Mouse (Mus musculus): ENCODE results near the gene Sf1.

GRCm38 (mm10) chr19:6370175-6370574, 6.7 kb downstream of the Sf1 start:
- no peak for TF ChIP-seq POLR2A (IDR thresholded peaks at IDR 0.05; ENCODE audit: low read depth, low read length)
- TF ChIP-seq CTCF (IDR thresholded peaks at IDR 0.05; ENCODE audit: extremely low read depth, insufficient read length, insufficient replicate concordance, low read depth, low read length): no peak
